Mouse (Mus musculus): ENCODE results near the gene Dctn3. TPM values are rescaled to one million over a fixed set of nuclear protein-coding genes. Genes with fewer than 3 reads are reported as not detected.
"Not testable (repeated sequence)": the region's sequence is repeated elsewhere in the genome, so short reads cannot be mapped to it uniquely, and the experiment has no call there.

Gene Dctn3
- total RNA-seq (2015; ENCODE audit: low replicate concordance) (16.8 and 51.2 TPM in 2 replicates), total RNA-seq (2017; ENCODE audit: low replicate concordance) (18.4 and 33.0 TPM in 2 replicates)

DNA sequence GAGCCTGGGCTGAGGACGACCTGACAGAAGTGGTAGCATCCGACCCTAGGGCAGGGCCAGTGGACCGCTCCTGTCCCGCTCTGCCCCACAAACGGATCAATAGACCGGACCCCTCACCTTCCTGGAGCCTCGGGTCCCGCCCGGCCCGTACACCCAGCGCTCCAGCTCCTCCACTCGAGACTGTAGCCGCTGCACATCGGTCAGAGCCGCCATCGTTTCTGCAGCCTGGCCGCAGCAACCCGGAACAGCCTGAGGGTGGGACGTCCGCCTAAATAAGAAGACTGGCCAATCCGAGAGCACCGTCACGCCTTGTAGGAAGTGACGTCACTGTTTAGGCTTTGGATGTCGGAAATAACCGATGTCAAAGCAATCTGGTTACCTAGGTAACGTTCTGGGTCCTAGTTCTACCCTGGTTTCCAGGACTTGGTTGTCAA, at the start of gene Dctn3:
Dctn3 (minus strand) TSS at position 253 of the 434 bp plus-strand sequence.
- ATAC-seq (replicated peaks; ENCODE audit: low FRiP score, poor library complexity, severe bottlenecking), result peak; percentile 99

GRCm38 (mm10) chr4:41767301-41767700, 44.3 kb upstream of the Dctn3 start:
- ATAC-seq (replicated peaks; ENCODE audit: low FRiP score, poor library complexity, severe bottlenecking), result not testable (repeated sequence)

DNA sequence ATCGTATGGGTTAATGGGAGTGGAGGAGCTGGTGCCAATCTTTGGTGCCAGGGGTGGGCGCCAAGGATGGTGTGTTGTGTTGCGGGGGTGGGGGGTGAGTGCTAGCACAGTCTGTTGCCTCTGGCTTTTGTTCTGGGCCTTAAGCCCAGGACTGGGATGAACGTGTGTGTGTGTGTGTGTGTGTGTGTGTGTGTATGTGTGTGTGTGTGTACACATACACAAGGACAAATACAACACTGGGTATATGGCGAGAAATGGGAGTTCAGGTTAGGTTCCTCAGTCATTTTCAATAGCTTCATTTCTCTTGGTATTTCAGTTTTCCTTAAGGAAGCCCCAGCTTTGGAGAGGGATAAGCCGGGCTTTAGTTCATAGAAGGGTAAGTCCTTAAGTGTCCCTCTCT, 40.2 kb upstream of the Dctn3 start:
- ATAC-seq (replicated peaks; ENCODE audit: low FRiP score, poor library complexity, severe bottlenecking), result not testable (repeated sequence)

GRCm38 (mm10) chr4:41762688-41763114, 39.7 kb upstream of the Dctn3 start:
- not testable (repeated sequence) for ATAC-seq (replicated peaks; ENCODE audit: low FRiP score, poor library complexity, severe bottlenecking)

DNA sequence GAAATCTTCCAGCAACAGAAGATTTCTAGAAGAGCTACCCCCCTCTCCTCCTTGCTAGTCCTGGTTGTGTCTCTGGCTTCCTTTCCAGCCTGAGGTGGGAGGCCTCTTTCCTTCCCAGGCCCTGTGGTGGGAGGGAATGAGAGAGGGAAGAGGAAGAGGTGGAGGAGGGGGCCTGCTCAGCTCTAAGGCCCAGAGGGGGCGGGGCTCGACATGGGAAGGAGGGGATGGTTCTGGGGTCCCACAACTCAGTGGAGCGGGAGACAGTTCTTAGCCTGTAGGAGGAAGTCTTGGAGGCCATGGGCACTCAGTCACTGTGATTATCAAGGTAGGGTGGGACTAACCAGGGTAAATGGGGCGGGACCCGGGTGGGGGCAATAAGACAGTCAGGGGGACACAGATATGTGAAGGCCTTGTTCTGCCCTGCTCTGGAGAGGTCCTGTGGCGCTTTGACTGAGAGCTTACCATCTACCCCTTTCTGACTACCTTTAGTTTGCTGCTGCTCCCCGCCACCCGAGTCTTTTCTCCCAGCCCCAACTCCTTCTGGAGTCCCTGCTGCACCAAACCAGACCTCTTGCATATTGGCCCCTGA, 39.2 kb upstream of the Dctn3 start:
- no peak for ATAC-seq (replicated peaks; ENCODE audit: low FRiP score, poor library complexity, severe bottlenecking)

GRCm38 (mm10) chr4:41761680-41762079, 38.7 kb upstream of the Dctn3 start:
- ATAC-seq (replicated peaks; ENCODE audit: low FRiP score, poor library complexity, severe bottlenecking), result no peak

DNA sequence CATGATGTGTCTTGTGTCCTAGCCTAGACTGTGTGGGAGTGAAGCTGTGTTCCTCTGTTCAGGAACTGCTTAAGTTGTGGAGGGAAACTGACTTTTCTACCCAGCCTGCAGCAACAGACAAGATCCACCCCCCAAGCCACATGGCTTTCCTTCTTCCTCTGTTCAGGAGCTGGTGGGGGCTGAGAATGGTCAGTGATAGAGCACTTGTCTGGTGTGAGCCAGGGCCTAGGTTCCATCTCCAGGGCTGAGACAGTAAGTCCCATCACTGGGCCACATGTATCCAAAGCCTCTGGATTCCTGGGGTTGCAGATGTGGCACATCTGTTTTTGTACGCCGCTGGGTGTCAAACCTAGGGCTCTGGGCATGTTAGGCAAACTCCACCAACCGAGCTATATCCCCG, 37.9 kb upstream of the Dctn3 start:
- no peak for ATAC-seq (replicated peaks; ENCODE audit: low FRiP score, poor library complexity, severe bottlenecking)

DNA sequence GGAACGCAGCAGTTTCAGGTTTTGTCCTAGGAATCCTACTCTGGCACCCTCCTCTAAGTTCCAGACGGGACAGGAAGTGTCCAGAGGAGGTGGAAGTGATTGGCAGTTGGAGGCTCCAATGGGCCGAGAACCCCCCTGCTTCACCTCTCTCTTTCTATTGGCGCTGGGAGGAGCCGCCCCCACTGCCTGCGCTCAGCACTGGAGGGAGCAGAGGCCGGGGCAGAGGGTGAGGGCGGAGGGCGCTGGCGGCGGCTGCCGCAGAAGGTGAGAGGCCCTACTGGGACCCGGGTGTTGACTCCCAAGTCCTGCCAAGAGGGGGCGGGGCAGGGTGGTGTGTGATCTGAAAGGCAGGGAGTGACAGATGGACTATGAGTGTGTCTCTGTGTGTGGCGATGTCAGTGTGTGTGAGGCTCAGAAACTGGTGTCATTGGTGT, 37.3 kb upstream of the Dctn3 start:
- peak; percentile 58 for ATAC-seq (replicated peaks; ENCODE audit: low FRiP score, poor library complexity, severe bottlenecking)

DNA sequence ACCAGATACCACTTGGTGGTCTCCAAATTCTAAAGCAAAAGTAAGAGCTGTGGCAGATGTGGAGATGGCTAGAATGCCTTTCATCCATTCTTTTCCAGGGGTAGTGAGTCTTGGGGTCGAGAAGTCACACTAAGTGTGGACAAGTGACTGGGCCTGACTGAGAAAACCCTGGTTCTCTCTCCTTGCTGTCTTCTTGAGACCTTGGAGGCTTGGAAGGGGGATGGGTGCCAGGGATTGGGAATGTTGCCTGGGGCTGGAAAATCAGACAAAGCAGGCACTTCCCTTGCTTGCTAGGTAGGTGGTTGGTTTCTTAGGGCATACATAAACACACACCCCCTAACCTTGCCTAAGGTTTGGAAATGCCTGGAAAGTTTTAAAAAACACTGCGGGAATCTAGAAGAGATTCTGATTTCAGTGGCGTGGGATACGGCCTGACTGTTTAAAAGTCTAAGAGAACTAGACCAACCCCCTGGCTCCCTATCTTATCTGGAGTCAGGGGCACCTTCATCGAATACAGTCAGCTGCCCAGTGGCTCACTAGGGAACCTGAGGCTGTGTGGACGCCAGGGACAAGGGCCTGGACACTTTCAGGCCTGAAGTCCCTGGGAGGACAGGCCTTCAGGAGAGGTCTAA, 36.8 kb upstream of the Dctn3 start:
- no peak for ATAC-seq (replicated peaks; ENCODE audit: low FRiP score, poor library complexity, severe bottlenecking)

DNA sequence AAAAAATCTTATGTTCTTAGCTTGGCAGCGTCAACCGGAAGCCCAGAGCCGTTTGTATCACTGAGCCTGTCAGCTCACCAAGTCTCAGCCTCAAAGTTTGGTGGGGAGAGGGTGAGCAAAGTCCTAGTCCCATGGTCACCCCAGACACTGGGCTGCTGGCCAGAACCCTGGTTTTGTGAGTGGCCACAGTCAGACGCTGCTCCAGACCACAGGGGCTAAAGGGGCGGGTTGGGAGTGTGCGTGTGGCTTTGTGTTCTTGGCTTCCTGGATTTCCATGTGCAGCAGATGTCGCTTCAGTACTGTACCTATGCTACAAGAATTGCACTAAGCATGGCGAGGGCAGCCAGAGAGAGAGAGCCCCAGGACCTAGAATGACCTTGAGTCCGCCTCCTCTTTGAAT, 36.2 kb upstream of the Dctn3 start:
- ATAC-seq (replicated peaks; ENCODE audit: low FRiP score, poor library complexity, severe bottlenecking), result no peak

DNA sequence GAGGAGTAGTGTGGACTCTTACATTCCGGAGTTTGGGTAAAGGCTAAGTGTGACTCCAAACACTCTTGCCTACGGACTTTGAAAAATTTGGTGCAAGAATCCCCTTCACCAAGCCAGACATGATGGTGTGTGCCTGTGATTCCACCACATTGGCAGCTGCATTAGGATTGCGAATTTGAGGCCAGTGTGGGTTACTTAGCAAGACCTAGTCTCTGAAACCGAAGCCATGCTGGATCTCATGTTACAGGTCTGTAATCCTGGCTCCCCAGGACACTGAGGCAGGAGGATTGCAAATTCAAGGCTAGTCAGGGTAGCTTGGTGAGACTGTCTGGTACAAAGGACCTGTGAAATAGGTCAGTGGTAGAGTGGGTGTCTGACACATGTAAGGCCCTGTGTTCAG, 35.7 kb upstream of the Dctn3 start:
- no peak for ATAC-seq (replicated peaks; ENCODE audit: low FRiP score, poor library complexity, severe bottlenecking)

GRCm38 (mm10) chr4:41758021-41758420, 35.1 kb upstream of the Dctn3 start:
- ATAC-seq (replicated peaks; ENCODE audit: low FRiP score, poor library complexity, severe bottlenecking), result no peak

DNA sequence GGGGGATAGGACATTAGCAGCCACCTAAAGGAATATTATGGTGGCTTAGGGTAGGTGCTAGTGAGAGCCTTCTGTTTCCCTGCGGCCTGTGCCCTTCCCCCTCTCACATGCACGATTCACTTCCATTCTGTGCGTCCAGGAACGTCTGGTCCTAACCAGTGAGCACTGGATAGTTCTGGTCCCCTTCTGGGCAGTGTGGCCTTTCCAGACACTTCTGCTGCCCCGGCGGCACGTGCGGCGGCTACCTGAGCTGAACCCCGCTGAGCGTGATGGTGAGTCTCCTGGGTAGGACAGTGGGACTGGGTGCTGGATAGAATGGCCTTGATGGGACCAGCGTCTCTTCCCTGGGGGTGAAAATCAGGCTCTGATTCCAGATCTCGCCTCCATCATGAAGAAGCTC, 34.4 kb upstream of the Dctn3 start:
- ATAC-seq (replicated peaks; ENCODE audit: low FRiP score, poor library complexity, severe bottlenecking), result no peak

DNA sequence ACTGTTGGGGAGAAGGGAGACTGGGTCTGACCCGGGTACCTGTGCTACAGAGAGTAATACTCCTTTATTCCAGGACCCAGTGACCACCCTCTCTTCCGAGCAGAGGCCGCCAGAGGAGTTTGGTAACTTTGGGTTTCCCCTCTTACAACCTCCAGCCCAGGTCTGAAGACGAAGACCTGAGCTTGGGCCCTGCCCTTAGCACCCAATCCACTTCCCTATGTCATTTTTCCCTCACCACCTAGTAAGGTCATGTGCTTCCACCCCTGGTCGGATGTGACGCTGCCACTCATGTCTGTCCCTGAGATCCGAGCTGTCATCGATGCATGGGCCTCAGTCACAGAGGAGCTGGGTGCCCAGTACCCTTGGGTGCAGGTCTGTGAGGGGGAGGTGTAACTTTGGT, 33.5 kb upstream of the Dctn3 start:
- no peak for ATAC-seq (replicated peaks; ENCODE audit: low FRiP score, poor library complexity, severe bottlenecking)

DNA sequence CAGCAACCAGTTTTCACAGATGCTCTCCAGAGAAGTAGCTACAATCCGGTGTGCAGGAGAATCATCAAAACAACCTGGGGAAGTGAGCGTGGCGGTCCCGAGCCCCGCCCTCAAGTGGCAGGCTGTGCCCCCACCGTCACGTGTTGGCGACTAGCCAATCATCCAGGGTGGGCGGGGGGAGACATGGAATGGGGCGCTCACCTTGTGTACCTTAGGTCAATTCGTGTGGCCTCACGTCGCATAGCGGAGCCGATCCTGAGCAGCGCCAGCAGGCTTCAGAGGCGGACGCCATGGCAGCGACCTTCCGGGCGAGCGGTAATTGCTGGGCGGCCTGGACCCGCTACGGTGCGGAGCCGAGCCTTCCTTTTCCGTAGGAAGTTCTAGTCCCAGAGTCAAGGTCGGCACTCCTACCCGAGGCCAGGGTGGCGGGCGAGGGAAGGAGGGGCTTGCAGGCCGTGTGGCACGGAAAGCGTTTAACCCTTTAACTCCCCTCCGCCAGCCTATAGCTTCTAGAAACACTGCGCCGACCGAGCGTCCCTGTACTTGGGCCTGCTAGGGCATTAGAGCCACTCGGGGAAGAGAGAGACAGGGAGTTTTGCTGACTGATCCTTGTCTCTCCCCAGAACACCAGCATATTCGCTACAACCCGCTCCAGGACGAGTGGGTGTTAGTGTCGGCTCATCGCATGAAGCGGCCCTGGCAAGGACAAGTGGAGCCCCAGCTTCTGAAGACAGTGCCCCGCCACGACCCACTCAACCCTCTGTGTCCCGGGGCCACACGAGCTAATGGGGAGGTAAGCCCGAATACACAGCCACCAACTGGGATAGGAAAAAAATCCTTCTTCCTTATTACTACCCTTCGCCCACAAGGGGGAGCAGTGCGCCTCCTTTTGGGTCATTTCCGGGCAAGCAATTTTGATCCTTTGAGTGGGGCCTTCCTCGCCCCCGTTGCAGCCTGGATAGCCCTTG, 32.7 kb upstream of the Dctn3 start, which contains the start of gene Sigmar1:
Sigmar1 (minus strand) TSS at position 820 of the 968 bp plus-strand sequence.
- ATAC-seq (replicated peaks; ENCODE audit: low FRiP score, poor library complexity, severe bottlenecking), result peak; percentile 69

DNA sequence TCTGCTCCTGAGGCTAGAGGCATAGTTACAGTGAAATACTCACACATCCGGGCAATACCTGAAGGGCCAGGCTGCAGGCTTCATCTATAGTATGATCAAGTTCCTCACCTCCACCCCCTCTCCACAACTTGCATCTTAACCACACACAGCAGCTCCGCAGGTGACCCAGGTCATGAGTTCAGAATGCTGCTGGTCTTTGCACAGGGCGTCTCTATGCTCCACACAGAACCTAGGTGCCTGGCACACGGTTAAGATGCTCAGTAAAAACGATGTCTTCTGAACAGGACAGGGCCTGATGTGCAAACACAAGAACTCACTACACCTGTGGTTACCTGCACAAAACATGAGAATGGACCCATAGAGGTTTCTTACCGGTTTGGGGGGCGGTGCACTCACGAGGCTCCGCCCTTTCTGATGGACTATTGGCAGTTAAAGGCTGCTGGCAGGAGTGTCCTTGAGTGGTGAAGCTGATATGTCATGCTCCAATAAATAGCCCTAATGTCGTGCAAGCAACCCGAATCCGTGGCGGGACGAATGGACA, 31.9 kb upstream of the Dctn3 start, which contains the start of gene Galt:
Galt (plus strand) TSS at position 432 of the 541 bp plus-strand sequence.
- peak; percentile 74 for ATAC-seq (replicated peaks; ENCODE audit: low FRiP score, poor library complexity, severe bottlenecking)

- ATAC-seq (replicated peaks; ENCODE audit: low FRiP score, poor library complexity, severe bottlenecking), result no peak
Measured at GRCm38 (mm10) chr4:41745021-41745420, 22.1 kb upstream of the Dctn3 start.

DNA sequence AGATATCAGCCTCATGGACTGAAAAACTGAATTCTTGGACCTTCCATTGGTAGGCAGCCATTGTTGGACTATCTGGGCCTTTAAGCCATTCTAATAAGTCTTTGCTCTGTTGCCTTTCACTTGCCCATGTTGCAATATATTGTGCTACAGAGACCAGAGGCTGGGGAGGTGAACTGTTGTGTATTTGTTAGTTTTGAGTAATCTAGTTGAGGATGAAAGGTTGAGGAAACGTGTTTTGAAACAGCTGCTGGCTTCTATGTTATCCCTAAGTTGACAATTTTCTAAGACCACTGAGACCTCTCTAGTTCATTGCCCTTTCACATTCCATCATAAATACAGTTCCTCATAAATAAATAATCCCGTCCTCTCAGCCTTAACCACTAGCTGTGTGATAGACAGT, 21.2 kb upstream of the Dctn3 start:
- ATAC-seq (replicated peaks; ENCODE audit: low FRiP score, poor library complexity, severe bottlenecking), result no peak

- ATAC-seq (replicated peaks; ENCODE audit: low FRiP score, poor library complexity, severe bottlenecking), result peak; percentile 93
Measured at GRCm38 (mm10) chr4:41741158-41741560, 18.2 kb upstream of the Dctn3 start.

All from erythroid progenitor cell, adult 5-6 weeks (primary cell).